Mouse (Mus musculus): ENCODE measurements around the gene Id1. TPM values are rescaled to one million over a fixed set of nuclear protein-coding genes. Genes with fewer than 3 reads are reported as not detected.

Id1 gene
- polyA plus RNA-seq, 1 experiment from 2014 or later: 109 TPM

DNA sequence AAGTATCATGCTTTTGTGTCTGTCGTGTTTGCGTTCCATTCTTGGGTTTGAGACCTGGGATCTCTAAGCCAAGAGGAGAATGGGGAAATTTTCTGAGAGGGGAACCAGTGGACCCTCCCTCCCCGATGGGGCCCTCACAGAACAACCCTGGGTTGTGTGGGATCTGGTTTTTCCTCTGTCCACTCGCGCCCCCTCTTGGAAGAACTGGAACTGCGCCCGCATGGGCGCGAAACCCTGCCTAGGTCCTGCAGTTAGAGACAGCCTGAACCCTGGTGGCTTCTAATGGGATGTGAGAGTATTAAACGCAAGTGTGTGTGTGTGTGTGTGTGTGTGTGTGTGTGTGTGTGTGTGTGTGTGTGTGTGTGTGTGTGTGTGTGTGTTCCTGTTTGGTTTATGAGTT is 6.4 kb downstream of the Id1 start:
- H3K27me3 ChIP-seq (replicated peaks; ENCODE audit: control insufficient read depth, insufficient read depth, low read length): no peaks in the 10 kb centered on the region
- no peaks in the 10 kb centered on the region for H3K9me3 ChIP-seq (ENCODE audit: control insufficient read depth, low read length)
- H3K9ac ChIP-seq (ENCODE audit: low read length): no peak overlapping the region
- no peak; the same call in 1 of the 2 replicates for ATAC-seq (replicated peaks; ENCODE audit: low FRiP score, low TSS enrichment, low read depth)
- no peak overlapping the region for H3K4me3 ChIP-seq (ENCODE audit: low read depth, low read length)
- H3K4me1 ChIP-seq (replicated peaks; ENCODE audit: control insufficient read depth, insufficient read depth, low read length): peaks cover 39% of the 10 kb centered on the region
- 0 out of 2 replicates have a peak, but pooled peaks cover 3% of the 10 kb centered on the region for H3K36me3 ChIP-seq (ENCODE audit: control insufficient read depth, insufficient read depth, low read length)
- H3K27ac ChIP-seq (ENCODE audit: low read depth): peak overlapping the region; percentile 80
- H3K4me2 ChIP-seq (ENCODE audit: low read length): peak overlapping the region; percentile 44
- DNase-seq (ENCODE audit: low spot score): peak; percentile 94
- WGBS: 30% methylated on average over 10 of the region's 10 CpGs

DNA sequence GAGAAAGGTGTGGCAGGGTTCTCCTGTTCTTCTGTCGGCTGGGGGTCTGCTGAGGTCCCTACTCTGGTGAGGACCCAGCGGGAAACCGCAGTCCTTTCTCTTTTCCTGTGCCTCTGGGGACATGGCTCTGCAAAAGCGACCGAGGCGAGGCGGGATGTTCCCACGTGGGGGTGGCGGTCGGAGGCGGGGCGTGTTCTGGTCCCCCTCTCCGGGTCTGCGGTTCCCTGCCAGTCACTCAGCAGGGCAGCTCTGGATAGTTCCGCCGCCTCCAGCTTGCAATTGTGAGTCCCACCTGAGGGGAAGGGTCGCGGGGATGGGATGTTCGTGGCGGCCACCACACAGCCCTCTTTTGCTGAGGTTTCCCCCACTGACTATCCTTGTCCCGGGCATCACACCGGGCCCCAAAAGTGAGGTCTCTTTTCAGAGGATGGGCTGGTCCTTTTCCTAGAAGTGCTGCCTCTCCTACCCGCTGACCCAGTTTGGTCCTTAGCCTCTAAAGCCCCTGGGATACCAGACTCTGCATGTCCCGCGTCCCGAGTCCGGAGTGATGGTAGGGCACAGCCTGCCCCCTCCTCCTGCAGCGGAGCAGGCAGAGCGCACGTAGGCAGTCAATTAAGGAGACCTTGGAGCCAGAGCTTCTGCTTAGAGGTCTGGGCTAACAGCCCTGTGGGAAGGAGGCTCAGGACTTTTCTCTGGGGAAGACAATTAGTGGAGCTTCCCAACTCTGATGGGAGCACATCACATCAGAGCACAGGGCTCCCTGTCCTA is 18.1 kb downstream of the Id1 start, which contains the start of gene Cox4i2:
Gene Cox4i2 (plus strand): TSS at position 230 of the 768 bp plus-strand sequence.
- ATAC-seq (replicated peaks; ENCODE audit: low FRiP score, low TSS enrichment, low read depth): 0 out of 2 replicates have a peak, but pooled peaks have one; percentile 21
- Histone ChIP-seq H3K4me3 (ENCODE audit: low read depth, low read length) (peak within 1 kb of the TSS; percentile 17), H3K27me3 (replicated peaks; ENCODE audit: control insufficient read depth, insufficient read depth, low read length) (0 out of 2 replicates have a peak, but pooled peaks cover 3% of the 10 kb centered on the region), H3K27ac (ENCODE audit: low read depth) (no peak within 1 kb of the TSS), H3K9ac (ENCODE audit: low read length) (peak within 1 kb of the TSS; percentile 37), H3K9me3 (ENCODE audit: control insufficient read depth, low read length) (no peaks in the 10 kb centered on the region), H3K36me3 (ENCODE audit: control insufficient read depth, insufficient read depth, low read length) (no peaks in the 10 kb centered on the region), H3K4me2 (ENCODE audit: low read length) (peak within 1 kb of the TSS; percentile 51), H3K4me1 (replicated peaks; ENCODE audit: control insufficient read depth, insufficient read depth, low read length) (peaks cover 3% of the 10 kb centered on the region; the same call in 1 of the 2 replicates)
- peak; percentile 59 for DNase-seq (ENCODE audit: low spot score)
- WGBS: 7% methylated on average over 25 of the region's 30 CpGs

DNA sequence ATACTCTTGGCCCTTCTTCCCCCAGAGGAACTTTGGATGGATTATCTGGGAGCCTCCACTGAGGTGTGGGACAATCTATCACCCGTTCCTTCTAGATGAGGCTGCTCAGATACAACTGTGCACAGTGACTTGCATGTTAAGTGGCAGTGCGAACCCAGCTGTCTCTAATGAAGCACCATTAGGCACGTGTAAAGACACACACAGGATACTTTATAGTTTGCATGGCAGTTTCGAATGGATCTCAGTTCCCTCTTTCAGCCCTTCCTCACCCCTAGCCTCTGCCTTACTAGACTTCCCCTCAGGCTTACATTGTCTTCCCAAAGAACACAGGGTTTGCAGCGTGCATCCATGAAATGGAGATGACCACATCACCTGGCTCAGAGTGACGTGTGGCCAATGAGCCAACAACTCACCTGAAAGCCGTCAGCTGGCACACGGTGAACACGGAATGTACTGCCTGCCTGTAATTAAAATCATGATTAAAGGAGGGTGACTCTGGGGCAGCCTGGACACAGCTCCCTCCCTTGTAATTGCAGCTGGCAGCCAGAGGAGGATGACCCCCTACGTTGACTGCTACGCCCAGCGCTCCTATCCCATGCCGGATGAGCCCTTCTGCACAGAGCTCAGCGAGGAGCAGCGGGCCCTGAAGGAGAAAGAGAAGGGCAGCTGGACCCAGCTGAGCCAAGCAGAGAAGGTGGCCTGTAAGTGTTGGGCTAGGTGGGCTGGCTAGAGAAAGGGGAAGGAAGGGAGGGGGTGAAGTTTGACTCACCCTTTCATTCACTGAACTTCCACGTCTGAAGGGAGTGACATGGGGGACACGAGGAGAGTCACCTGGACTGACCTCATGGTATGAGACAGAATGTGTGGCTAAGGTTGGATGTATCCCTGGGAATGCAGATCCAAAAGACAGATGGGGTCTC is 20.7 kb downstream of the Id1 start:
- H3K9me3 ChIP-seq (ENCODE audit: control insufficient read depth, low read length): no peaks in the 10 kb centered on the region
- H3K27me3 ChIP-seq (replicated peaks; ENCODE audit: control insufficient read depth, insufficient read depth, low read length): 0 out of 2 replicates have a peak, but pooled peaks cover 3% of the 10 kb centered on the region
- ATAC-seq (replicated peaks; ENCODE audit: low FRiP score, low TSS enrichment, low read depth) (0 out of 2 replicates have a peak, but pooled peaks have one; percentile 32), DNase-seq (ENCODE audit: low spot score) (no peak)
- no peak overlapping the region for H3K27ac ChIP-seq (ENCODE audit: low read depth)
- H3K4me1 ChIP-seq (replicated peaks; ENCODE audit: control insufficient read depth, insufficient read depth, low read length): peaks cover 3% of the 10 kb centered on the region; the same call in 1 of the 2 replicates
- no peak overlapping the region for H3K9ac ChIP-seq (ENCODE audit: low read length)
- H3K36me3 ChIP-seq (ENCODE audit: control insufficient read depth, insufficient read depth, low read length): no peaks in the 10 kb centered on the region
- 77% methylated on average over 17 of the region's 17 CpGs for WGBS
- H3K4me2 ChIP-seq (ENCODE audit: low read length): no peak overlapping the region
- H3K4me3 ChIP-seq (ENCODE audit: low read depth, low read length): no peak overlapping the region

DNA sequence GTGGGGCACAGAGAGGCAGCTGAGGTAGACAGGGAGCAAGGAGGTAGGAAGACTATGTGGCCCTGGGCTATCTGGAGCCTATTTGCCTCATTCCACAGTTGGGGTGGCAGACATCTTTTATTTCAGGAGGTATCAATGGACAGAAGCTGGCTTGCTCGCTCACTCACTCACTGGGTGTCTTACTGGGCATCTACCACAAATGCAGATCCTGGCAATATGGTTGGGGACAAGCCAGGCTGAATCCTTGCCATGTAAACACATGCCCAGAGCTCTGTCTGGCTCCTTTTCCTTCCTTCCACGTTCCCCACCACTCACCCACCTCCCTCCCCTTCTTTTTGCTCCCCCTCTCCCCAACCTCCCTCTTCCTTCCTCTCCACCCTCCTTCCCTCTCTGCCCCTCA is 21.4 kb downstream of the Id1 start:
- no peak overlapping the region for H3K4me3 ChIP-seq (ENCODE audit: low read depth, low read length)
- no peak overlapping the region for H3K9ac ChIP-seq (ENCODE audit: low read length)
- H3K36me3 ChIP-seq (ENCODE audit: control insufficient read depth, insufficient read depth, low read length): no peaks in the 10 kb centered on the region
- 68% methylated on average over 2 of the region's 2 CpGs for WGBS
- no peak overlapping the region for H3K4me2 ChIP-seq (ENCODE audit: low read length)
- ATAC-seq (replicated peaks; ENCODE audit: low FRiP score, low TSS enrichment, low read depth) (no peak), DNase-seq (ENCODE audit: low spot score) (no peak)
- peaks cover 3% of the 10 kb centered on the region; the same call in 1 of the 2 replicates for H3K4me1 ChIP-seq (replicated peaks; ENCODE audit: control insufficient read depth, insufficient read depth, low read length)
- 0 out of 2 replicates have a peak, but pooled peaks cover 3% of the 10 kb centered on the region for H3K27me3 ChIP-seq (replicated peaks; ENCODE audit: control insufficient read depth, insufficient read depth, low read length)
- no peaks in the 10 kb centered on the region for H3K9me3 ChIP-seq (ENCODE audit: control insufficient read depth, low read length)
- no peak overlapping the region for H3K27ac ChIP-seq (ENCODE audit: low read depth)

DNA sequence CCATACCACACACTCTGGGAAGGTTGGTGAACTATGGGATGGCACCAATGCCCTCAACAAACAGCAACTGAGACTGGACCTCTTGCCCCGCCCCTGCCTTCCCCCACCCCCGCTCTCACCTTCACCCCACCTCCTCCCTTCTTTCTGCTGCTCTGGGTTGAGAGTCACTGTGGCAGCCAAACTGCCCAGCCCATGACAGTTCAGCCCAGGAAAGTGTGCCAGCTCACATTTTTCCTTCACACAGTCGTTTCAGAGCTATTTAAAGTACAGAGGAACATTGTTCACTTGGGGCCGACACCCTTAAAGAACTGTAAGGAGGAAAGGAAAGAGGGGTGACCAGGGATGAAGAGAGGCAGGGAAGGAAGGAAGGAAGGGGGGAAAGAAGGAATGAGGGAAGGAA is 22.3 kb downstream of the Id1 start:
- Histone ChIP-seq H3K4me2 (ENCODE audit: low read length) (no peak overlapping the region), H3K36me3 (ENCODE audit: control insufficient read depth, insufficient read depth, low read length) (no peaks in the 10 kb centered on the region), H3K27ac (ENCODE audit: low read depth) (no peak overlapping the region), H3K4me1 (replicated peaks; ENCODE audit: control insufficient read depth, insufficient read depth, low read length) (peaks cover 3% of the 10 kb centered on the region; the same call in 1 of the 2 replicates), H3K4me3 (ENCODE audit: low read depth, low read length) (no peak overlapping the region), H3K9me3 (ENCODE audit: control insufficient read depth, low read length) (no peaks in the 10 kb centered on the region), H3K27me3 (replicated peaks; ENCODE audit: control insufficient read depth, insufficient read depth, low read length) (0 out of 2 replicates have a peak, but pooled peaks cover 2% of the 10 kb centered on the region), H3K9ac (ENCODE audit: low read length) (no peak overlapping the region)
- DNase-seq (ENCODE audit: low spot score): no peak
- 53% methylated on average over 4 of the region's 4 CpGs for WGBS
- ATAC-seq (replicated peaks; ENCODE audit: low FRiP score, low TSS enrichment, low read depth): no peak

DNA sequence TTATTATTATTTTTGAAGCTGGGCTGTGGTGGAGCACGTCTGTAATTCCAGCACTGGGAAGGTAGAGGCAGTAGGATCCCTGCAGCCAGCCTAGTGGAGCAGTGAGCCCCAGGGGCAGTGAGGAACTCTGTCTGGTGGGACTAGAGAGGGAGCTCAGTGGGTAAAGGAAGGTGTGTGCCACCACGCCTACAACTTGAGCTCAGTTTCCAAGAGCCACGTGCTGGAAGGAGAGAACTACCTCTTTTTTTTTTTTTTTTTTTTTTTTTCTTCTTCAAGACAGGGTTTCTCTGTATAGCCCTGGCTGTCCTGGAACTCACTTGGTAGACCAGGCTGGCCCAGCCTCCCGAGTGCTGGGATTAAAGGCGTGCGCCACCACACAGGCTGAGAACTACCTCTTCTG is 27.3 kb downstream of the Id1 start:
- Histone ChIP-seq H3K9ac (ENCODE audit: low read length) (no peak overlapping the region), H3K36me3 (ENCODE audit: control insufficient read depth, insufficient read depth, low read length) (no peaks in the 10 kb centered on the region), H3K27me3 (replicated peaks; ENCODE audit: control insufficient read depth, insufficient read depth, low read length) (no peaks in the 10 kb centered on the region), H3K4me1 (replicated peaks; ENCODE audit: control insufficient read depth, insufficient read depth, low read length) (peaks cover 21% of the 10 kb centered on the region), H3K4me3 (ENCODE audit: low read depth, low read length) (no peak overlapping the region), H3K27ac (ENCODE audit: low read depth) (no peak overlapping the region), H3K4me2 (ENCODE audit: low read length) (no peak overlapping the region), H3K9me3 (ENCODE audit: control insufficient read depth, low read length) (no peaks in the 10 kb centered on the region)
- ATAC-seq (replicated peaks; ENCODE audit: low FRiP score, low TSS enrichment, low read depth) (no peak), DNase-seq (ENCODE audit: low spot score) (no peak)
- 78% methylated on average over 6 of the region's 6 CpGs for WGBS

DNA sequence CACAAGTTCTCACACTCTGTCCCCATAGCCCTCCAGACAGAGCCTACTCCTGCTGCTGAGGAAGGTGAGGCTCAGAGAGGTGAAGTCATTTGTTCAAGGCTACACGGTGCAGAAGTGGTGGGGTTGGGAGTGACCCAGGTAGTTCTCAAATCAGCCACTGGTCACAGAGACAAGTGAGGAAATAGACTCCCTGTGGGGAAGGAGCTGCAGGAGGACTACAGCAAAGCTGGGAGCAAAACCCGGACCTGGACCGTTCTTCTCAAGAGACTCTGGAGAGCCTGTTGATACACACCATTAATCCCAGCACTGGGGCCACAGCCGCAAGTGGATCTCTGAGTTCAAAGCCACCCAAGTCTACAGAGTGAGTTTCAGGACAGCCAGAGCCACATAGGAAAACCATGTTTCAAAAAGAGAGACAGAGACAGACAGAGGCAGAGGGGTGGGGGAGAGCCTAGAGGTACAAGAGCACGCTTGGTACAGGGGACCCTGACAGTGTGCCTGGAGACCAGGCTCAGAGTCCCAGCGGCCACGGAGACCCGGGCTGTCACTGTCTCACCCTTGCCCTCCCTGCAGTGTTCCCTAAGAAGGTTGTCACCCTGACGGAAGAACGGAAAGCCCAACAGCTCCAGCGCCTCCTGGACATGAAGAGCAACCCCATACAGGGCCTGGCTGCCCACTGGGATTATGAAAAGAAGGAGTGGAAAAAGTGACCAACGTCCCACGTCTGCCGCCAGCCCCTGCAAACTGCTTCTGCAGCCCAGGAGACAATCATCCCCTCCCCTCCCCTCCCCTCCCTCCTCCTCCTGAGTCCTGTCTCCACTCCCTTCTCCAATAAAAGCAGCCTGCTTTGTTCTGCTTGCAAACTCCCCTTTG is 28.4 kb downstream of the Id1 start:
- H3K4me2 ChIP-seq (ENCODE audit: low read length): peak overlapping the region; percentile 38
- H3K9ac ChIP-seq (ENCODE audit: low read length): peak overlapping the region; percentile 11; the same call in 1 of the 2 replicates
- no peak overlapping the region for H3K4me3 ChIP-seq (ENCODE audit: low read depth, low read length)
- H3K27me3 ChIP-seq (replicated peaks; ENCODE audit: control insufficient read depth, insufficient read depth, low read length): no peaks in the 10 kb centered on the region
- H3K36me3 ChIP-seq (ENCODE audit: control insufficient read depth, insufficient read depth, low read length): no peaks in the 10 kb centered on the region
- 14% methylated on average over 14 of the region's 14 CpGs for WGBS
- 0 out of 2 replicates have a peak, but pooled peaks have one; percentile 36 for ATAC-seq (replicated peaks; ENCODE audit: low FRiP score, low TSS enrichment, low read depth)
- no peaks in the 10 kb centered on the region for H3K9me3 ChIP-seq (ENCODE audit: control insufficient read depth, low read length)
- H3K27ac ChIP-seq (ENCODE audit: low read depth): no peak overlapping the region
- peaks cover 21% of the 10 kb centered on the region for H3K4me1 ChIP-seq (replicated peaks; ENCODE audit: control insufficient read depth, insufficient read depth, low read length)
- peak; percentile 60 for DNase-seq (ENCODE audit: low spot score)
